Mouse (Mus musculus): ENCODE data around the gene Ttyh2.

GRCm38 (mm10) chr11:114694451-114694850 lies 19.2 kb downstream of the Ttyh2 start:
- no peak for TF ChIP-seq POLR2A (IDR thresholded peaks at IDR 0.05; ENCODE audit: low read depth, low read length)
- no peak for TF ChIP-seq CTCF (IDR thresholded peaks at IDR 0.05; ENCODE audit: extremely low read depth, insufficient read length, insufficient replicate concordance, low read depth, low read length)

Measured in small intestine, adult 2 months (tissue).